Mouse (Mus musculus): Measurements from ENCODE around the gene Tsx. TPM values are rescaled to one million over a fixed set of nuclear protein-coding genes. Genes with fewer than 3 reads are reported as not detected.
"Not testable (repeated sequence)": the region's sequence is repeated elsewhere in the genome, so short reads cannot be mapped to it uniquely, and the experiment has no call there.

The Tsx gene
- polyA plus RNA-seq, 1 experiment from 2014 or later: 0.51 TPM

DNA sequence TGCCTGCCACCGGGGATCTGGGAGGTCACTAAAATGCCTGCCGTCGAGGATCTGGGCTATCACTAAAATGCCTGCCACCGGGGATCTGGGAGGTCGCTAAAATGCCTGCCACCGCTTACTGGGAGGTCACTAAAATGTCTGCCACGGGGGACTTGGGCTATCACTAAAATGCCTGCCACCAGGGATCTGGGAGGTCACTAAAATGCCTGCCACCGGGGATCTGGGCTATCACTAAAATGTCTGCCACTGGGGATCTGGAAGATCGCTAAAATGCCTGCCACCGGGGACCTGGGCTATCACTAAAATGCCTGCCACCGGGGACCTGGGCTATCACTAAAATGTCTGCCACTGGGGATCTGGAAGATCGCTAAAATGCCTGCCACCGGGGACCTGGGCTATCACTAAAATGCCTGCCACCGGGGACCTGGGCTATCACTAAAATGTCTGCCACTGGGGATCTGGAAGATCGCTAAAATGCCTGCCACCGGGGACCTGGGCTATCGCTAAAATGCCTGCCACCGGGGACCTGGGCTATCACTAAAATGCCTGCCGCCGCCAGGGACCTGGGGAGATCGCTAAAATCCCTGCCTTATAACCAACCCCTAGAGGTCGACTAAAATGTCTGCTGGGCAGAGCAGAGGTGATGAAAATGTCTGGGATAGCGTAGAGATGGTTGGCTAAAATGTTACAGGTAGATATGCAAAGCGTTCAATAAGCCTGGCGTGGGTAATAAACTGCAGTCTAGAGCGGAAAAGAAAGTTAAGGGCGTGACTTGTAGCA is 34.9 kb downstream of the Tsx start:
- H3K36me3 ChIP-seq (ENCODE audit: control insufficient read depth, insufficient read depth, low read length); ATAC-seq (ENCODE audit: low FRiP score); H3K9me3 ChIP-seq (ENCODE audit: control insufficient read depth, low read length); H3K4me1 ChIP-seq (replicated peaks; ENCODE audit: control insufficient read depth, insufficient read depth, low read length); H3K4me2 ChIP-seq (replicated peaks; ENCODE audit: low read depth, low read length); H3K4me3 ChIP-seq (ENCODE audit: low read depth, low read length); DNase-seq (ENCODE audit: low spot score); H3K27ac ChIP-seq (ENCODE audit: low read depth, low read length); H3K9ac ChIP-seq (ENCODE audit: low read depth, low read length): not testable (repeated sequence)
- peaks cover 18% of the 10 kb centered on the region for H3K27me3 ChIP-seq (ENCODE audit: control insufficient read depth, insufficient read depth, low read length)
- WGBS: 80% methylated on average over 16 of the region's 27 CpGs

DNA sequence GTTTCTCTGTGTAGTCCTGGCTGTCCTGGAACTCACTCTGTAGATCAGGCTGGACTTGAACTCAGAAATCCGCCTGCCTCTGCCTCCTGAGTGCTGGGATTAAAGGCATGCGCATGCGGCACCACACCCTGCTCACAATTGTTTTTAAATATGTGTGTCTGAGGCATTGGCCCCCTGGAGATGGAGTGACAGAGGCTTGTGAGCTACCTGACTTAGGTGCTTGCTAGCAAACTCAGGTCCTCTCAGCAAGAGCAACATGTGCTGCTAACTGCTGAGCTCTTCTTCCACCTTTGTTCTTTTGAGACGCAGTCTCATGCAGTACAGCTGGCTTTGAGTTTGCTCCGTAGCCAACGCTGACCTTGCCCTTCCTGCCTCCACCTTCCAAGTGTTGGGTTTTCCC is 38.5 kb downstream of the Tsx start:
- no peaks in the 10 kb centered on the region for H3K9me3 ChIP-seq (ENCODE audit: control insufficient read depth, low read length)
- no peak overlapping the region for H3K4me2 ChIP-seq (replicated peaks; ENCODE audit: low read depth, low read length)
- DNase-seq (ENCODE audit: low spot score) (no peak), ATAC-seq (ENCODE audit: low FRiP score) (no peak)
- no peak overlapping the region for H3K4me3 ChIP-seq (ENCODE audit: low read depth, low read length)
- H3K27me3 ChIP-seq (ENCODE audit: control insufficient read depth, insufficient read depth, low read length): peaks cover 7% of the 10 kb centered on the region
- H3K27ac ChIP-seq (ENCODE audit: low read depth, low read length): no peak overlapping the region
- H3K36me3 ChIP-seq (ENCODE audit: control insufficient read depth, insufficient read depth, low read length): no peaks in the 10 kb centered on the region
- 82% methylated on average over 6 of the region's 6 CpGs for WGBS
- H3K4me1 ChIP-seq (replicated peaks; ENCODE audit: control insufficient read depth, insufficient read depth, low read length): no peaks in the 10 kb centered on the region
- no peak overlapping the region for H3K9ac ChIP-seq (ENCODE audit: low read depth, low read length)

DNA sequence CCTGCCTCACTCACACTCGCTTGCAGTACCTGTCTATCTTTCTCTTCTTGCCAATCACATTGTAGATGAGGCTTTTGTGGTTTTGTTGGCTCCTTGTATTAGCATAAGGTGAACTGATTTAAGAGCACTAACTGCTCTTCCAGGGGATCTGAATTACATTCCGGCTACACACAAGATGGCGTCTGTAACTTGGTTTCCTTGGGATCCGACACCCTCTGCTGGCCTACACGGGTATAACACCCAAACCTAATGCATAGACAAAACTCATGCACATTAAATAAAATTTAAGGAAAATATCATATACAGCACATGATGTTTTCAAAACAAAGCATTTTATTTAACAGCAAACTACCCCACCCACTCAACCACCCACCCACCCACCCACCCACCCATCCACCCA is 45.8 kb downstream of the Tsx start:
- peak; percentile 48 for DNase-seq (ENCODE audit: low spot score)
- Histone ChIP-seq H3K4me2 (replicated peaks; ENCODE audit: low read depth, low read length) (no peak overlapping the region), H3K9ac (ENCODE audit: low read depth, low read length) (no peak overlapping the region), H3K27me3 (ENCODE audit: control insufficient read depth, insufficient read depth, low read length) (no peaks in the 10 kb centered on the region), H3K4me3 (ENCODE audit: low read depth, low read length) (no peak overlapping the region), H3K9me3 (ENCODE audit: control insufficient read depth, low read length) (no peaks in the 10 kb centered on the region), H3K27ac (ENCODE audit: low read depth, low read length) (no peak overlapping the region), H3K4me1 (replicated peaks; ENCODE audit: control insufficient read depth, insufficient read depth, low read length) (no peaks in the 10 kb centered on the region), H3K36me3 (ENCODE audit: control insufficient read depth, insufficient read depth, low read length) (no peaks in the 10 kb centered on the region)
- 64% methylated on average over 5 of the region's 5 CpGs for WGBS
- ATAC-seq (ENCODE audit: low FRiP score): no peak

DNA sequence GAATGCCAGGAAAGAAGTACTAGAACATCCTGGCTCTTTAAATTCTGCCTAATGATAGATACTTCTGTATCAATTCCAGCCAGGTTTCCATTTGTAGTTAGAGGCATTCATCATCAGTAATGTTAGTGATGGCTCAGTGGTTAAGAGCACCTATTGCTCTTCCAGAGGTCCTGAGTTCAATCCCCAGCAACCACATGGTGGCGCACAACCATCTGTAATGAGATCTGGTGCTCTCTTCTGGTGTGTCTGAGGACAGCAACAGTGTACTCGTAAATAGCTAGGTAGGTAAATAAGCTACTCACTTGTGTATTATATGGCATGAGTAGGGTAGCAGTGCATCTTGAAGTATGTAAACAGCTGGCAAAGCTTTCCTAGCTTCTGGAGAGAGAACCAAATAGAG is 54.7 kb downstream of the Tsx start:
- H3K9ac ChIP-seq (ENCODE audit: low read depth, low read length): no peak overlapping the region
- H3K4me2 ChIP-seq (replicated peaks; ENCODE audit: low read depth, low read length): no peak overlapping the region
- H3K36me3 ChIP-seq (ENCODE audit: control insufficient read depth, insufficient read depth, low read length): no peaks in the 10 kb centered on the region
- H3K4me1 ChIP-seq (replicated peaks; ENCODE audit: control insufficient read depth, insufficient read depth, low read length): no peaks in the 10 kb centered on the region
- no peaks in the 10 kb centered on the region for H3K9me3 ChIP-seq (ENCODE audit: control insufficient read depth, low read length)
- ATAC-seq (ENCODE audit: low FRiP score): no peak
- H3K27ac ChIP-seq (ENCODE audit: low read depth, low read length): no peak overlapping the region
- WGBS: 61% methylated on average over 2 of the region's 2 CpGs
- H3K4me3 ChIP-seq (ENCODE audit: low read depth, low read length): no peak overlapping the region
- no peaks in the 10 kb centered on the region for H3K27me3 ChIP-seq (ENCODE audit: control insufficient read depth, insufficient read depth, low read length)
- DNase-seq (ENCODE audit: low spot score): no peak

DNA sequence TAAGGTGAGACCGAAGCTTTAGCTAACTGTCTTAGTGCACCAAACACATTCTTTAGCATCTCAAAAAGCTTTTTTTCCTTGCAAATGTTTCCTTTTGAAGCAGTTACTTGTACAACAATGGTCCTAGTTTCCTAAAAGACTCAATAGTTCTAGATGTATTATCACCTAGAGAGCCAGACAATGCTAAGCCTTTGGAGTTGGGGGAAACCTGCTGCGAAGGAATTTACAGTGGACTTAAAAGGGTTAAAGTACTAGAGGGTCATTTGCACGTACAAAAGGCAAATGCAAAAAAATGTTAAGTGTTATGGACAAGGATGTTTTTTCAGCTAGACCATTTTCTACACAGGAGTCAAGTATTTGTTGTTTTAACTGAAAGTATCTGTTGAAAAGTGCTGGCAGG is 58.1 kb downstream of the Tsx start:
- 80% methylated on average over 3 of the region's 3 CpGs for WGBS
- Histone ChIP-seq H3K9me3 (ENCODE audit: control insufficient read depth, low read length) (no peaks in the 10 kb centered on the region), H3K4me1 (replicated peaks; ENCODE audit: control insufficient read depth, insufficient read depth, low read length) (no peaks in the 10 kb centered on the region), H3K36me3 (ENCODE audit: control insufficient read depth, insufficient read depth, low read length) (no peaks in the 10 kb centered on the region), H3K4me3 (ENCODE audit: low read depth, low read length) (no peak overlapping the region), H3K27ac (ENCODE audit: low read depth, low read length) (no peak overlapping the region), H3K27me3 (ENCODE audit: control insufficient read depth, insufficient read depth, low read length) (no peaks in the 10 kb centered on the region), H3K4me2 (replicated peaks; ENCODE audit: low read depth, low read length) (no peak overlapping the region), H3K9ac (ENCODE audit: low read depth, low read length) (no peak overlapping the region)
- DNase-seq (ENCODE audit: low spot score) (no peak), ATAC-seq (ENCODE audit: low FRiP score) (no peak)

Other genes with a start within 250 kb of the Tsx start
- gene Nap1l2, start 227.8 kb upstream of the Tsx start, polyA plus RNA-seq (2014; fragmentation: Nextera tagmentation; extraction: Ambion mirVana): 20.3 and 21.5 TPM in 2 replicates
- gene Cdx4, start 93.1 kb upstream of the Tsx start, polyA plus RNA-seq (2014; fragmentation: Nextera tagmentation; extraction: Ambion mirVana): not detected in 2 replicates
- 6.2 and 8.5 TPM in 2 replicates for gene Chic1, start 58.0 kb upstream of the Tsx start, polyA plus RNA-seq (2014; fragmentation: Nextera tagmentation; extraction: Ambion mirVana)
- gene Gm26992, start 7.5 kb downstream of the Tsx start, polyA plus RNA-seq (2014; fragmentation: Nextera tagmentation; extraction: Ambion mirVana): not detected in 2 replicates
- not detected in 2 replicates for gene Zcchc13, start 216.1 kb downstream of the Tsx start, polyA plus RNA-seq (2014; fragmentation: Nextera tagmentation; extraction: Ambion mirVana)